Mouse (Mus musculus): ENCODE measurements around the gene Mical3. TPM values are rescaled to one million over a fixed set of nuclear protein-coding genes. Genes with fewer than 3 reads are reported as not detected.
A peak's percentile ranks its signal among the peaks of the same experiment; 100 is the strongest.

Mical3 gene
- total and polyA plus RNA-seq, 2 experiments from 2014 or later = 17.5 to 78.7 TPM

GRCm38 (mm10) chr6:121148360-121148759 is 17.6 kb upstream of the Mical3 start:
- ATAC-seq = no peak
- Histone ChIP-seq H3K27me3 (ENCODE audit: insufficient read depth, low read length) (no peaks in the 10 kb centered on the region), H3K4me3 (ENCODE audit: low read depth, low read length) (no peak overlapping the region), H3K9me3 (ENCODE audit: low read length) (no peaks in the 10 kb centered on the region), H3K4me1 (ENCODE audit: insufficient read depth) (no peaks in the 10 kb centered on the region), H3K4me2 (ENCODE audit: low read depth) (no peak overlapping the region), H3K36me3 (ENCODE audit: insufficient read depth) (no peaks in the 10 kb centered on the region), H3K9ac (no peak overlapping the region), H3K27ac (ENCODE audit: low read depth, low read length) (no peak overlapping the region)
- TF ChIP-seq CTCF (IDR thresholded peaks at IDR 0.05; ENCODE audit: low read depth) = no peak
- 51% methylated on average over 3 of the region's 3 CpGs for WGBS
- no peak for DNase-seq

- Histone ChIP-seq H3K9ac (no peak overlapping the region), H3K9me3 (ENCODE audit: low read length) (no peaks in the 10 kb centered on the region), H3K4me2 (ENCODE audit: low read depth) (no peak overlapping the region), H3K27me3 (ENCODE audit: insufficient read depth, low read length) (no peaks in the 10 kb centered on the region), H3K36me3 (ENCODE audit: insufficient read depth) (no peaks in the 10 kb centered on the region), H3K27ac (ENCODE audit: low read depth, low read length) (no peak overlapping the region), H3K4me3 (ENCODE audit: low read depth, low read length) (no peak overlapping the region), H3K4me1 (ENCODE audit: insufficient read depth) (no peaks in the 10 kb centered on the region)
- ATAC-seq (no peak), DNase-seq (no peak)
- TF ChIP-seq CTCF (IDR thresholded peaks at IDR 0.05; ENCODE audit: low read depth) = no peak
- 57% methylated on average over 4 of the region's 4 CpGs for WGBS
Measured at GRCm38 (mm10) chr6:121146798-121147197, 16.0 kb upstream of the Mical3 start.

GRCm38 (mm10) chr6:121145906-121146305 is 15.1 kb upstream of the Mical3 start:
- H3K27me3 ChIP-seq (ENCODE audit: insufficient read depth, low read length) = no peaks in the 10 kb centered on the region
- H3K4me1 ChIP-seq (ENCODE audit: insufficient read depth) = no peaks in the 10 kb centered on the region
- H3K27ac ChIP-seq (ENCODE audit: low read depth, low read length) = no peak overlapping the region
- TF ChIP-seq CTCF (IDR thresholded peaks at IDR 0.05; ENCODE audit: low read depth) = no peak
- H3K9ac ChIP-seq = no peak overlapping the region
- H3K9me3 ChIP-seq (ENCODE audit: low read length) = no peaks in the 10 kb centered on the region
- WGBS = 46% methylated on average over 8 of the region's 8 CpGs
- H3K4me3 ChIP-seq (ENCODE audit: low read depth, low read length) = no peak overlapping the region
- no peaks in the 10 kb centered on the region for H3K36me3 ChIP-seq (ENCODE audit: insufficient read depth)
- no peak overlapping the region for H3K4me2 ChIP-seq (ENCODE audit: low read depth)
- DNase-seq (no peak), ATAC-seq (no peak)

- Histone ChIP-seq H3K4me1 (ENCODE audit: insufficient read depth) (no peaks in the 10 kb centered on the region), H3K27ac (ENCODE audit: low read depth, low read length) (no peak overlapping the region), H3K27me3 (ENCODE audit: insufficient read depth, low read length) (no peaks in the 10 kb centered on the region), H3K36me3 (ENCODE audit: insufficient read depth) (no peaks in the 10 kb centered on the region), H3K4me2 (ENCODE audit: low read depth) (no peak overlapping the region), H3K9ac (no peak overlapping the region), H3K9me3 (ENCODE audit: low read length) (no peaks in the 10 kb centered on the region), H3K4me3 (ENCODE audit: low read depth, low read length) (no peak overlapping the region)
- DNase-seq (no peak), ATAC-seq (peak; percentile 25; the same call in 1 of the 2 replicates)
- 56% methylated on average over 13 of the region's 13 CpGs for WGBS
- no peak for TF ChIP-seq CTCF (IDR thresholded peaks at IDR 0.05; ENCODE audit: low read depth)
Measured at GRCm38 (mm10) chr6:121145010-121145604, 14.3 kb upstream of the Mical3 start.

GRCm38 (mm10) chr6:121144066-121144465 is 13.3 kb upstream of the Mical3 start:
- no peaks in the 10 kb centered on the region for H3K27me3 ChIP-seq (ENCODE audit: insufficient read depth, low read length)
- peak; percentile 31 for DNase-seq
- no peak overlapping the region for H3K4me2 ChIP-seq (ENCODE audit: low read depth)
- no peaks in the 10 kb centered on the region for H3K9me3 ChIP-seq (ENCODE audit: low read length)
- WGBS = 55% methylated on average over 4 of the region's 4 CpGs
- H3K27ac ChIP-seq (ENCODE audit: low read depth, low read length) = no peak overlapping the region
- no peaks in the 10 kb centered on the region for H3K4me1 ChIP-seq (ENCODE audit: insufficient read depth)
- no peak overlapping the region for H3K9ac ChIP-seq
- no peaks in the 10 kb centered on the region for H3K36me3 ChIP-seq (ENCODE audit: insufficient read depth)
- no peak overlapping the region for H3K4me3 ChIP-seq (ENCODE audit: low read depth, low read length)
- peak; percentile 55; the same call in 1 of the 2 replicates for ATAC-seq
- TF ChIP-seq CTCF (IDR thresholded peaks at IDR 0.05; ENCODE audit: low read depth) = no peak

- no peaks in the 10 kb centered on the region for H3K27me3 ChIP-seq (ENCODE audit: insufficient read depth, low read length)
- H3K4me2 ChIP-seq (ENCODE audit: low read depth) = no peak overlapping the region
- DNase-seq = no peak
- no peak for TF ChIP-seq CTCF (IDR thresholded peaks at IDR 0.05; ENCODE audit: low read depth)
- no peaks in the 10 kb centered on the region for H3K4me1 ChIP-seq (ENCODE audit: insufficient read depth)
- no peak for ATAC-seq
- H3K9ac ChIP-seq = no peak overlapping the region
- no peak overlapping the region for H3K4me3 ChIP-seq (ENCODE audit: low read depth, low read length)
- no peaks in the 10 kb centered on the region for H3K36me3 ChIP-seq (ENCODE audit: insufficient read depth)
- H3K9me3 ChIP-seq (ENCODE audit: low read length) = no peaks in the 10 kb centered on the region
- WGBS = 80% methylated on average over 8 of the region's 8 CpGs
- no peak overlapping the region for H3K27ac ChIP-seq (ENCODE audit: low read depth, low read length)
Measured at GRCm38 (mm10) chr6:121143439-121143838, 12.6 kb upstream of the Mical3 start.

GRCm38 (mm10) chr6:121142298-121142697 is 11.5 kb upstream of the Mical3 start:
- H3K27me3 ChIP-seq (ENCODE audit: insufficient read depth, low read length) = no peaks in the 10 kb centered on the region
- H3K9ac ChIP-seq = no peak overlapping the region
- 69% methylated on average over 7 of the region's 7 CpGs for WGBS
- no peak overlapping the region for H3K4me3 ChIP-seq (ENCODE audit: low read depth, low read length)
- H3K4me1 ChIP-seq (ENCODE audit: insufficient read depth) = no peaks in the 10 kb centered on the region
- no peaks in the 10 kb centered on the region for H3K9me3 ChIP-seq (ENCODE audit: low read length)
- no peak overlapping the region for H3K27ac ChIP-seq (ENCODE audit: low read depth, low read length)
- DNase-seq (no peak), ATAC-seq (no peak)
- no peaks in the 10 kb centered on the region for H3K36me3 ChIP-seq (ENCODE audit: insufficient read depth)
- H3K4me2 ChIP-seq (ENCODE audit: low read depth) = no peak overlapping the region
- no peak for TF ChIP-seq CTCF (IDR thresholded peaks at IDR 0.05; ENCODE audit: low read depth)

All from forebrain, postnatal 0 days (tissue).